Mouse (Mus musculus): Measurements from ENCODE around the gene Atg4d.

DNA sequence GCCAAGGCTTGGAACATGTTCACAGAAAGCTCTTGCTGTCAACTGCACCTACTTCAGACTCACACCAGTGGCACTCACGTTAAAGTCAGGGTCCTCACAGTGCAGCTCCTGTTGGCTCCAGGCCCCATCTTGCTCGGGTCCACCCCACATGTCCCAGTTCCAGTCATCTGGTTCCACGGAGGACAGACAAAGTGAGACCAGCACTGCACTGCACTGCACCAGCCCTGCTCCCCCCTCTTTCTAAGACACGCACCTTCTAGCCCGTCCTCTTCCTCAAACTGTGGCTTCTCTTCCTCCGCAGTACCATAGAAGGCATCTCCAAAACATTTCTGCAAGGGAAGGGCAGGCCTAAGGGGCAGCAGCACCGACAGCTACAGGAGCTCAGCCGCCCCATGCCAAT, 11.2 kb downstream of the Atg4d start:
- TF ChIP-seq CTCF (IDR thresholded peaks at IDR 0.05; ENCODE audit: control insufficient read depth, insufficient read depth, insufficient read length): no peak
- no peak for TF ChIP-seq CEBPB (IDR thresholded peaks at IDR 0.05; ENCODE audit: low read depth)
- TF ChIP-seq MYOD1 (IDR thresholded peaks at IDR 0.05; ENCODE audit: control insufficient read depth, insufficient read length, low read depth): no peak
- no peak for TF ChIP-seq USF1 (IDR thresholded peaks at IDR 0.05; ENCODE audit: low read depth)
- TF ChIP-seq MAX (IDR thresholded peaks at IDR 0.05): no peak

All from C2C12 (cell line).